Mouse (Mus musculus): ENCODE data around the gene Tm9sf2.
A peak's percentile ranks its signal among the peaks of the same experiment; 100 is the strongest.

GRCm38 (mm10) chr14:122104881-122105280 lies 2.0 kb upstream of the Tm9sf2 start:
- peak; percentile 84 for TF ChIP-seq POLR2AphosphoS2 (IDR thresholded peaks at IDR 0.05; ENCODE audit: insufficient read length, low read depth)
- TF ChIP-seq POLR2A (IDR thresholded peaks at IDR 0.05; ENCODE audit: insufficient read length, low read depth) = peak; percentile 80
- no peak for TF ChIP-seq CEBPB (IDR thresholded peaks at IDR 0.05; ENCODE audit: insufficient read depth, poor library complexity, severe bottlenecking)
- no peak for TF ChIP-seq MAX (IDR thresholded peaks at IDR 0.05; ENCODE audit: low read depth)
- no peak for TF ChIP-seq REST (IDR thresholded peaks at IDR 0.05; ENCODE audit: insufficient read depth, insufficient read length)
- TF ChIP-seq USF1 (IDR thresholded peaks at IDR 0.05; ENCODE audit: low read depth) = peak; percentile 9
- no peak for TF ChIP-seq E2F4 (IDR thresholded peaks at IDR 0.05; ENCODE audit: insufficient read depth)
- no peak for TF ChIP-seq MYOG (IDR thresholded peaks at IDR 0.05; ENCODE audit: control insufficient read depth in 1 of 3, insufficient read depth in 1 of 3, insufficient read length in 2 of 3, low read depth in 2 of 3)
- no peak for TF ChIP-seq TCF3 (IDR thresholded peaks at IDR 0.05; ENCODE audit: insufficient read length, low read depth)
- peak in 2 of 3 experiments; percentile 27 to 29 for TF ChIP-seq MYOD1 (IDR thresholded peaks at IDR 0.05; ENCODE audit: control insufficient read depth in 1 of 3, insufficient read length in 2 of 3, low read depth in 2 of 3)
- no peak for TF ChIP-seq SRF (IDR thresholded peaks at IDR 0.05; ENCODE audit: control insufficient read depth, insufficient read length, low read depth)
- no peak for TF ChIP-seq TCF12 (IDR thresholded peaks at IDR 0.05; ENCODE audit: insufficient read depth, poor library complexity, severe bottlenecking)

Measured in myocyte (in vitro differentiated cells).